ENCODE assay signal across 26 mouse cellular contexts in the genomic region with DNA sequence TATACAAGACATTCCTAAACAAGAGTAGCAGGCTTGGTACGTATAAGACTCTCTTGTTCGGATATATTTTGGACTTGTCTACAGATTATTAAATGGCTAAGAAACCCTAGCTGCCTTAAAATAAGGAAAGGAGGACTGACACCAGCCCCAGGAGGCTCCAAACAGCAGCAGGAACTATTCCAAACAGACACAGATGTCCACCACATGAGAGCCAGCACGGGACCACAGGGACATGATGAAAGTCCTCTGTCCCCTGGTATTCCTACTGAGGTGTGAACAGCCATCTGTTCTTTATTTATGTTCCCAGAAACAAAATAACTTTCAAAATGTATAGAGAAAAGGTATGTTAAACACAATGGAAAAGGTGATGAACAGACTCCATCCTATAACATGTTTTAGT. TPM values are rescaled to one million over a fixed set of nuclear protein-coding genes. Genes with fewer than 3 reads are reported as not detected.
A peak's percentile ranks its signal among the peaks of the same experiment; 100 is the strongest.
DNase-seq lines count a peak whose midpoint lies in the region; ATAC-seq lines count a peak whose summit lies in the region.
"Had no signal": no experiment of that assay in that cellular context is flagged by ENCODE, and none has a peak within 500 bp of the region (broad histone marks: within the 10 kb centered on the region; RNA-seq: fewer than 3 reads in every experiment).

No protein-coding gene starts in this region.

- 0 out of 2 replicates have a peak, but pooled peaks have one; percentile 26 for ATAC-seq in cerebellum, adult (ENCODE audit: insufficient number of reproducible peaks, low FRiP score, low TSS enrichment)
- no peak for ATAC-seq in embryonic facial prominence, embryonic 11.5 days (replicated peaks; ENCODE audit: insufficient number of reproducible peaks, low FRiP score, low TSS enrichment, low read depth)
- ATAC-seq in neural tube, embryonic 15.5 days (ENCODE audit: low FRiP score): no peak
- ATAC-seq: activated CD4-positive, CD25-positive, alpha-beta regulatory T cell, adult 4 months; forebrain, embryonic 13.5 days; intestine, postnatal 0 days had no signal

- no peak overlapping the region for H3K27ac ChIP-seq in embryonic facial prominence, embryonic 11.5 days (replicated peaks; ENCODE audit: low read depth, low read length)
- H3K27ac ChIP-seq in embryonic facial prominence, embryonic 10.5 days (replicated peaks): no peak overlapping the region
- H3K27ac ChIP-seq in neural tube, embryonic 15.5 days (replicated peaks): no peak overlapping the region
- H3K27ac ChIP-seq: forebrain, embryonic 13.5 days; heart, embryonic 10.5 days; heart, embryonic 15.5 days; limb, embryonic 12.5 days; liver, embryonic 15.5 days; midbrain, embryonic 12.5 days; neural tube, embryonic 13.5 days had no signal

- H3K4me3 ChIP-seq in embryonic facial prominence, embryonic 11.5 days (ENCODE audit: low read depth, low read length): no peak overlapping the region
- H3K4me3 ChIP-seq in embryonic facial prominence, embryonic 10.5 days: no peak overlapping the region
- no peak overlapping the region for H3K4me3 ChIP-seq in neural tube, embryonic 15.5 days (replicated peaks)
- H3K4me3 ChIP-seq: forebrain, embryonic 13.5 days; heart, embryonic 10.5 days; heart, embryonic 15.5 days; limb, embryonic 12.5 days; liver, embryonic 15.5 days; midbrain, embryonic 12.5 days; neural tube, embryonic 13.5 days had no signal

- no peaks in the 10 kb centered on the region for H3K4me1 ChIP-seq in embryonic facial prominence, embryonic 11.5 days (ENCODE audit: control insufficient read depth, insufficient read depth, low read length)
- 0 out of 2 replicates have a peak, but pooled peaks cover 8% of the 10 kb centered on the region for H3K4me1 ChIP-seq in embryonic facial prominence, embryonic 10.5 days
- H3K4me1 ChIP-seq in neural tube, embryonic 15.5 days: no peaks in the 10 kb centered on the region
- H3K4me1 ChIP-seq: heart, embryonic 15.5 days; limb, embryonic 12.5 days; liver, embryonic 15.5 days; neural tube, embryonic 13.5 days had no signal

- H3K9me3 ChIP-seq in embryonic facial prominence, embryonic 11.5 days (replicated peaks; ENCODE audit: control insufficient read depth, low read length): no peaks in the 10 kb centered on the region
- H3K9me3 ChIP-seq in embryonic facial prominence, embryonic 10.5 days: no peaks in the 10 kb centered on the region
- no peaks in the 10 kb centered on the region for H3K9me3 ChIP-seq in neural tube, embryonic 15.5 days (replicated peaks)
- H3K9me3 ChIP-seq: forebrain, embryonic 13.5 days; heart, embryonic 10.5 days; heart, embryonic 15.5 days; limb, embryonic 12.5 days; liver, embryonic 15.5 days; midbrain, embryonic 12.5 days; neural tube, embryonic 13.5 days had no signal

- H3K36me3 ChIP-seq in embryonic facial prominence, embryonic 11.5 days (replicated peaks; ENCODE audit: control insufficient read depth, insufficient read depth, low read depth, low read length): no peaks in the 10 kb centered on the region
- H3K36me3 ChIP-seq in embryonic facial prominence, embryonic 10.5 days (replicated peaks): no peaks in the 10 kb centered on the region
- H3K36me3 ChIP-seq in neural tube, embryonic 15.5 days: no peaks in the 10 kb centered on the region
- H3K36me3 ChIP-seq: heart, embryonic 10.5 days; heart, embryonic 15.5 days; limb, embryonic 12.5 days; liver, embryonic 15.5 days; midbrain, embryonic 12.5 days; neural tube, embryonic 13.5 days had no signal

- H3K9ac ChIP-seq in embryonic facial prominence, embryonic 11.5 days (replicated peaks; ENCODE audit: low read length): no peak overlapping the region
- H3K9ac ChIP-seq in neural tube, embryonic 15.5 days (replicated peaks): no peak overlapping the region
- H3K9ac ChIP-seq: forebrain, embryonic 13.5 days; heart, embryonic 15.5 days; limb, embryonic 12.5 days; liver, embryonic 15.5 days; lung, embryonic 14.5 days; midbrain, embryonic 12.5 days; neural tube, embryonic 13.5 days had no signal

- 42% methylated on average over 3 of the region's 3 CpGs for WGBS in embryonic facial prominence, embryonic 11.5 days
- 48% methylated on average over 3 of the region's 3 CpGs for WGBS in embryonic facial prominence, embryonic 10.5 days
- 82% methylated on average over 3 of the region's 3 CpGs for WGBS in neural tube, embryonic 15.5 days

- H3K4me2 ChIP-seq in embryonic facial prominence, embryonic 11.5 days (ENCODE audit: low read depth, low read length): no peak overlapping the region
- no peak overlapping the region for H3K4me2 ChIP-seq in neural tube, embryonic 15.5 days
- H3K4me2 ChIP-seq: forebrain, embryonic 13.5 days; heart, embryonic 15.5 days; limb, embryonic 12.5 days; liver, embryonic 15.5 days; lung, embryonic 14.5 days; midbrain, embryonic 12.5 days; neural tube, embryonic 13.5 days had no signal

- no peaks in the 10 kb centered on the region for H3K27me3 ChIP-seq in embryonic facial prominence, embryonic 11.5 days (ENCODE audit: control insufficient read depth, insufficient read depth, low read length)
- H3K27me3 ChIP-seq in embryonic facial prominence, embryonic 10.5 days (replicated peaks; ENCODE audit: low read depth, poor library complexity, severe bottlenecking): no peaks in the 10 kb centered on the region
- no peaks in the 10 kb centered on the region for H3K27me3 ChIP-seq in neural tube, embryonic 15.5 days (replicated peaks)
- H3K27me3 ChIP-seq: CH12.LX; forebrain, embryonic 13.5 days; heart, embryonic 15.5 days; limb, embryonic 12.5 days; liver, embryonic 15.5 days; midbrain, embryonic 12.5 days; neural tube, embryonic 13.5 days had no signal

- no peak for DNase-seq in cerebellum, postnatal 36 days
- peak; percentile 4 for DNase-seq in embryonic facial prominence, embryonic 11.5 days (ENCODE audit: low spot score)
- DNase-seq in embryonic facial prominence, embryonic 10.5 days (ENCODE audit: low spot score): no peak
- peak; percentile 43 for DNase-seq in embryo, embryonic 10.5 days (ENCODE audit: low spot score)
- peak; percentile 40 for DNase-seq in mesoderm, embryonic 11.5 days (ENCODE audit: low read depth, low spot score)
- DNase-seq: adrenal gland, adult 8-10 months; gastrocnemius, postnatal 25 days; heart, adult 11 months; kidney, adult 9 months; kidney, postnatal 10 days; layer of hippocampus, adult 9-11 months; lung, embryonic 14.5 days; lung, postnatal 14 days; right cerebral cortex, postnatal 14 days had no signal

RNA-seq across cellular contexts. Expression of gene Tmem167, which starts 58.0 kb away (rescaled TPM):
- polyA plus RNA-seq in embryonic facial prominence, embryonic 11.5 days (2014; fragmentation: Nextera tagmentation; extraction: Ambion mirVana): 72.3 and 78.5 TPM in 2 replicates
- 71.3 and 72.8 TPM in 2 replicates for polyA plus RNA-seq in embryonic facial prominence, embryonic 10.5 days (2016; fragmentation: Nextera tagmentation; extraction: Ambion mirVana)
- polyA plus RNA-seq in neural tube, embryonic 15.5 days (2015; fragmentation: Nextera tagmentation; extraction: Ambion mirVana): 42.9 and 47.8 TPM in 2 replicates

RNA-seq across cellular contexts. Expression of gene Xrcc4, which starts 58.5 kb away (rescaled TPM):
- polyA plus RNA-seq in embryonic facial prominence, embryonic 11.5 days (2014; fragmentation: Nextera tagmentation; extraction: Ambion mirVana): 10.7 and 13.6 TPM in 2 replicates
- 6.9 and 8.5 TPM in 2 replicates for polyA plus RNA-seq in embryonic facial prominence, embryonic 10.5 days (2016; fragmentation: Nextera tagmentation; extraction: Ambion mirVana)
- 15.5 and 17.9 TPM in 2 replicates for polyA plus RNA-seq in neural tube, embryonic 15.5 days (2015; fragmentation: Nextera tagmentation; extraction: Ambion mirVana)

Comparison
In these comparisons a context has a peak if more than half of its experiments do, and no peak if none do; other contexts are left out.
1. DNase-seq: peak in embryonic facial prominence, embryonic 11.5 days (single experiment), embryo, embryonic 10.5 days (single experiment) and mesoderm, embryonic 11.5 days (single experiment); none in cerebellum, postnatal 36 days (0 of 2) and embryonic facial prominence, embryonic 10.5 days (single experiment).